Mouse (Mus musculus) kidney, embryonic 14.5 days (tissue): Measurements from ENCODE around the gene Ppox. TPM values are rescaled to one million over a fixed set of nuclear protein-coding genes. Genes with fewer than 3 reads are reported as not detected.
"Not testable (repeated sequence)": the region's sequence is repeated elsewhere in the genome, so short reads cannot be mapped to it uniquely, and the experiment has no call there.

Experiments
- ATAC-seq: fragments of 200-750 bp; cut with Nextera tagmentation; 2 replicates; pipeline ENCODE4 v1.8.0; 2017; ENCODE audit warnings: moderate number of reproducible peaks, mild to moderate bottlenecking, moderate TSS enrichment, moderate library complexity; ENCODE audit not compliant: low FRiP score, low TSS enrichment
- H3K27ac ChIP-seq: fragments of 300-500 bp; sonication (generic); 2 replicates; pipeline ENCODE4 v1.5.1; 2014; ENCODE audit warnings: low read depth, mild to moderate bottlenecking, low read length, moderate library complexity, mixed read lengths
- H3K27me3 ChIP-seq: fragments of 300-500 bp; sonication (generic); 2 replicates; pipeline ENCODE4 v1.6.1; 2014; ENCODE audit warnings: mild to moderate bottlenecking, low read length; ENCODE audit not compliant: control insufficient read depth, insufficient read depth
- H3K36me3 ChIP-seq: fragments of 300-500 bp; sonication (generic); 2 replicates; pipeline ENCODE4 v1.6.1; 2014; ENCODE audit warnings: low read length, mixed read lengths; ENCODE audit not compliant: control insufficient read depth, insufficient read depth
- H3K4me1 ChIP-seq: fragments of 300-500 bp; sonication (generic); 2 replicates; pipeline ENCODE4 v1.6.1; 2014; ENCODE audit warnings: low read length, mixed read lengths; ENCODE audit not compliant: control insufficient read depth, insufficient read depth
- H3K4me2 ChIP-seq: fragments of 300-500 bp; sonication (generic); replicated peaks from 2 replicates; pipeline ENCODE4 v1.6.1; 2014; ENCODE audit warnings: low read depth, mild to moderate bottlenecking, low read length
- H3K4me3 ChIP-seq: fragments of 300-500 bp; sonication (generic); 2 replicates; pipeline ENCODE4 v1.5.1; 2014; ENCODE audit warnings: mild to moderate bottlenecking, low read length
- H3K9ac ChIP-seq: fragments of 300-500 bp; sonication (generic); 2 replicates; pipeline ENCODE4 v1.6.1; 2014; ENCODE audit warnings: low read depth, mild to moderate bottlenecking, low read length, moderate library complexity
- H3K9me3 ChIP-seq: fragments of 300-500 bp; sonication (generic); 2 replicates; pipeline ENCODE4 v1.6.1; 2016; ENCODE audit warnings: low read length; ENCODE audit not compliant: control insufficient read depth
- WGBS: fragments of 180-500 bp; shearing (Covaris S2); extraction: QIAGEN DNeasy Blood & Tissue Kit; methylation state at CpG from one replicate; pipeline ENCODE4 v1.1.7; 2014; 5-methylcytosine and 5-hydroxymethylcytosine counted together
- polyA plus RNA-seq: library from polyadenylated mRNA; unstranded; fragments of >200 nt; fragmentation: Nextera tagmentation; extraction: Ambion mirVana; gene quantifications from 2 replicates; pipeline ENCODE4 v1.2.1, GENCODE M21; 2014

The Ppox gene
- polyA plus RNA-seq: 43.7 and 58.1 TPM in 2 replicates

GRCm38 (mm10) chr1:171280916-171281527 lies at the start of gene Ppox:
TSS of gene Ppox (minus strand) at chr1:171281186.
- Histone ChIP-seq H3K27me3 (no peaks in the 10 kb centered on the region), H3K9ac (peak within 1 kb of the TSS; percentile 65), H3K4me3 (peak within 1 kb of the TSS; percentile 57), H3K27ac (peak within 1 kb of the TSS; percentile 87), H3K4me1 (peaks cover 13% of the 10 kb centered on the region; the same call in 1 of the 2 replicates), H3K9me3 (no peaks in the 10 kb centered on the region), H3K36me3 (peaks cover 58% of the 10 kb centered on the region), H3K4me2 (peak within 1 kb of the TSS; percentile 52)
- ATAC-seq: peak; percentile 97
- WGBS: under 1% methylated on average over 26 of the region's 26 CpGs

DNA sequence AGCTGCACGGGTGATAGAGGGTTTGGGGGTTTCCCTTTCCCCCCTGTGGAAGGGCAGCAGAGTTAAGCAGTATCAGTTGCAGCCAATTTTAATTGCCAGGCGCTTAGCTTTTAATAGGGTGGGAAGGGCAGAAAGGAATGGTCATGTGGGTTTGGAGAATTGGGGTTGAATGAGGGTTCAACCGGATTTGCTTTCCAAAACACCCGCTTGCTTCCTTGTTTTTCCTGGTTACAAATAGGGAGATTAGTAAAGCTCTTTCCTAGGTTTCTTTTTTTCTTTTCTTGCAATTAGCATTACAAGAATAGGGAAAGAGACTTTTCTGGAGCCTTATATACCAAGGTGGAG lies 49.2 kb upstream of the Ppox start:
- Histone ChIP-seq H3K4me3 (peak overlapping the region; percentile 87), H3K4me1 (peaks cover 21% of the 10 kb centered on the region), H3K9me3 (no peaks in the 10 kb centered on the region), H3K9ac (peak overlapping the region; percentile 93), H3K27ac (peak overlapping the region; percentile 99), H3K4me2 (peak overlapping the region; percentile 76), H3K27me3 (no peaks in the 10 kb centered on the region), H3K36me3 (peaks cover 8% of the 10 kb centered on the region)
- WGBS: 0% methylated on average over 4 of the region's 4 CpGs
- ATAC-seq: no peak

DNA sequence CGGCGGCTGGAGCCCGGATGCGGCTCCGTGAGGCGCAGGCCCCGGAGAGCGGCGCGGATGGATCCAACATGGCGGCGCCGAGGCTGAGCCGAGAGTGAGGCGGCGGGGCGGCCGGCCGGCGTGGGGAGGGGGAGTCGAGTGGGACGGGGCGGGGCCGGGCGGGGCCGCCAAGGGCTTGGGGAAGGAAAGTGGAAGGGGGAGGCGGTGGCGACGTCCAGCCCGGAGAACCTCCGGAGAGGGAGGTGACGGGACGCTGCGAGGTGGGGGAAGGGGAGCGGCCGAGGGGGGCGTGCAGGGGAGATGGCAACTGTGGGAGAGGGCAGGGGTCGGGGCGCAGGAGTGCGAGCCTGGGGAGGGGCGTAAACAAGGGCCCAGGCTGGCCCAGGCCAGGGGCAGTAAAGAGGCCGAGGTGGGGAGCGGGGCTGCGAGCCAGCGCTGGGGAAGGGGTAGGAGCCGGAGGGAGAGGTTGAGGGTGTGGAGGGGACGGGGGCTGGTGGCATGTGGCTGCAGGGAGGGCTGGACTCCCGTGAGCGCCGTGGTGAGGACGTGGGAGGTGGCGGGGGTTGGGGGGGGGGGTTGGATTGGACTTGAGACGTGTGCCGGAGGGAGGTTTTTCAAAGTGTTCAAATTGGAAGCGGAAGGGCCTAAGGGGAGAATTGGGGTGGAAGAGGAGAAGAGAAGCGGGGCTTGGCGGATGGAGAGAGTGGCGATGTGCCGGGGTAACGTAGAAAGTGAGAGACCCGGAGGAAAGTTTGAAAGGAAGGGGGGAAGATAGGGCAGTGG lies 48.6 kb upstream of the Ppox start:
- H3K9ac ChIP-seq: peak overlapping the region; percentile 93
- peak overlapping the region; percentile 99 for H3K27ac ChIP-seq
- peaks cover 8% of the 10 kb centered on the region for H3K36me3 ChIP-seq
- no peaks in the 10 kb centered on the region for H3K27me3 ChIP-seq
- H3K4me3 ChIP-seq: peak overlapping the region; percentile 87
- peak; percentile 91 for ATAC-seq
- H3K4me2 ChIP-seq: peak overlapping the region; percentile 76
- under 1% methylated on average over 59 of the region's 61 CpGs for WGBS
- H3K9me3 ChIP-seq: no peaks in the 10 kb centered on the region
- H3K4me1 ChIP-seq: peaks cover 21% of the 10 kb centered on the region

- Histone ChIP-seq H3K4me2 (peak within 1 kb of the TSS; percentile 76), H3K9ac (peak within 1 kb of the TSS; percentile 93), H3K27me3 (no peaks in the 10 kb centered on the region), H3K36me3 (peaks cover 8% of the 10 kb centered on the region), H3K4me3 (peak within 1 kb of the TSS; percentile 87), H3K9me3 (no peaks in the 10 kb centered on the region), H3K27ac (peak within 1 kb of the TSS; percentile 99), H3K4me1 (peaks cover 21% of the 10 kb centered on the region)
- peak; percentile 92 for ATAC-seq
- under 1% methylated on average over 39 of the region's 48 CpGs for WGBS
Measured at GRCm38 (mm10) chr1:171328839-171329432, 48.0 kb upstream of the Ppox start, which contains the start of gene Dedd. TSS of gene Dedd (plus strand) at chr1:171329145.

- H3K27me3 ChIP-seq: no peaks in the 10 kb centered on the region
- H3K36me3 ChIP-seq: peaks cover 4% of the 10 kb centered on the region
- peak overlapping the region; percentile 87 for H3K4me3 ChIP-seq
- 30% methylated on average over 9 of the region's 9 CpGs for WGBS
- H3K27ac ChIP-seq: peak overlapping the region; percentile 99; the same call in 1 of the 2 replicates
- no peak for ATAC-seq
- peak overlapping the region; percentile 76 for H3K4me2 ChIP-seq
- H3K9ac ChIP-seq: peak overlapping the region; percentile 93; the same call in 1 of the 2 replicates
- no peaks in the 10 kb centered on the region for H3K9me3 ChIP-seq
- peaks cover 21% of the 10 kb centered on the region for H3K4me1 ChIP-seq
Measured at GRCm38 (mm10) chr1:171328244-171328643, 47.3 kb upstream of the Ppox start.

- not testable (repeated sequence) for H3K27ac ChIP-seq, H3K36me3 ChIP-seq, ATAC-seq, H3K27me3 ChIP-seq, H3K4me2 ChIP-seq, H3K9me3 ChIP-seq, H3K4me3 ChIP-seq, H3K9ac ChIP-seq
- 84% methylated on average over 4 of the region's 4 CpGs for WGBS
- H3K4me1 ChIP-seq: peaks cover 21% of the 10 kb centered on the region
Measured at GRCm38 (mm10) chr1:171326588-171326987, 45.6 kb upstream of the Ppox start.

DNA sequence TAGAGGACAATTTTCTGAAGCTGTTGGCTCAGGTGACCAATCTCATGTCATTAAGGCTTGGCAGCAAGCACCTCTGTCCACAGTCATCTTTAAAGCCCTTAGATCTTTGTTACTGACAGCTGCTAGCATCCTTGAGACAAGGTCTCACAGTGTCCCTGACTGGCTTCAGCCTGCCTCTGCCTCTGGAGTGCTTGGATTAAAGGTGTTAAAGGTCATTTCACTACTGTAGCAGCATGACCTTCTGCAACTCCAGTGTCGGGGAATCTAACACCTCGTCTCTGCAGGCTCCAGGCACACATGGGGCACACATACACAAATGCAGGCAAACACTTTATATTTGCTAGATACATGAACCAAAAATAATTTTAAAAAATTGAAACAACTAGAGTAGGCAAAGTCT lies 44.6 kb upstream of the Ppox start:
- Histone ChIP-seq H3K4me2 (no peak overlapping the region), H3K4me1 (peaks cover 13% of the 10 kb centered on the region)
- WGBS: 60% methylated on average over 2 of the region's 2 CpGs

DNA sequence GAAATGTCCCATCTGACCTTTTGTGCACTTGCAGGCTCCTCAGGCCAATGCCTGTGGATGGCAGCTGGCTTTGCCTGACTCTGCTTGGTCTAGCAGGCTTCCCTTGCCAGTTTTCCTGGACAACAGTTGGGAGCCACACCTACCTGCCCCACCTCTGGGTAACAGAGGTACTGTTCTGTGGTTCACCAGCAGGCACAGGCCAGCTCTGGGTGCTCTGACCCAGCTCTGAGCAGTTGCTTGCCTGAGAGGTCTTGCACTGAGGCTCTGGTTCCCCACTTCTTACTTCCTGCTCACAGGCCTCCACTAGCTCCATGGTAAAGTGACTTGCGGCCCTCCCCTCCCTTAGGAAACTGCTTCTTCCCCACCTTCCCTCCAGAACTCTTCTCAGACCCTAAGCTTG lies 41.0 kb upstream of the Ppox start:
- H3K36me3 ChIP-seq: no peaks in the 10 kb centered on the region
- H3K4me1 ChIP-seq: no peaks in the 10 kb centered on the region
- no peak overlapping the region for H3K4me3 ChIP-seq
- ATAC-seq: peak; percentile 18; the same call in 1 of the 2 replicates
- H3K9me3 ChIP-seq: no peaks in the 10 kb centered on the region
- H3K9ac ChIP-seq: no peak overlapping the region
- H3K27ac ChIP-seq: no peak overlapping the region
- no peaks in the 10 kb centered on the region for H3K27me3 ChIP-seq
- no peak overlapping the region for H3K4me2 ChIP-seq
- WGBS: 65% methylated on average over 1 of the region's 1 CpGs

More for the DNA sequence above, 44.6 kb upstream of the Ppox start:
- no peak overlapping the region for H3K9ac ChIP-seq
- H3K27ac ChIP-seq: no peak overlapping the region
- no peaks in the 10 kb centered on the region for H3K36me3 ChIP-seq
- no peaks in the 10 kb centered on the region for H3K9me3 ChIP-seq
- no peak overlapping the region for H3K4me3 ChIP-seq
- no peaks in the 10 kb centered on the region for H3K27me3 ChIP-seq
- ATAC-seq: no peak

GRCm38 (mm10) chr1:171321415-171321814 lies 40.4 kb upstream of the Ppox start:
- no peak for ATAC-seq
- H3K4me1 ChIP-seq: no peaks in the 10 kb centered on the region
- no peaks in the 10 kb centered on the region for H3K27me3 ChIP-seq
- H3K9me3 ChIP-seq: no peaks in the 10 kb centered on the region
- H3K4me3 ChIP-seq: no peak overlapping the region
- no peak overlapping the region for H3K27ac ChIP-seq
- H3K9ac ChIP-seq: no peak overlapping the region
- H3K36me3 ChIP-seq: no peaks in the 10 kb centered on the region
- H3K4me2 ChIP-seq: no peak overlapping the region
